ENCODE assay signal across 1 mouse cellular context in genomic region chr11:103068272-103068671, GRCm38 (mm10).
A peak's percentile ranks its signal among the peaks of the same experiment; 100 is the strongest.
TF ChIP-seq lines count a peak whose summit lies in the region.

No protein-coding gene starts in this region.

TF ChIP-seq in CH12.LX, 34 proteins besides CTCF, POLR2A, EP300 and RAD21:
- TF ChIP-seq UBTF (IDR thresholded peaks at IDR 0.05; ENCODE audit: low read depth, low read length), result 0 out of 2 replicates have a peak, but pooled peaks have one; percentile 18
- TF ChIP-seq MXI1 (IDR thresholded peaks at IDR 0.05; ENCODE audit: low read depth, low read length), result peak; percentile 16; the same call in 1 of the 2 replicates
- no peak; the same call in 1 of the 2 replicates for TF ChIP-seq POLR2AphosphoS2 (IDR thresholded peaks at IDR 0.05; ENCODE audit: low read depth, low read length)
- TF ChIP-seq ETS1 (conservative IDR thresholded peaks at IDR 0.05; ENCODE audit: low read depth, low read length), result peak; percentile 67
- TF ChIP-seq GABPA (IDR thresholded peaks at IDR 0.05; ENCODE audit: insufficient replicate concordance, low read depth, low read length), result no peak
- no peak for TF ChIP-seq NRF1 (IDR thresholded peaks at IDR 0.05; ENCODE audit: low read depth, low read length)
- TF ChIP-seq ZC3H11A (IDR thresholded peaks at IDR 0.05; ENCODE audit: low read depth, low read length), result no peak
- no peak for TF ChIP-seq MAFK (IDR thresholded peaks at IDR 0.05; ENCODE audit: insufficient replicate concordance, low read length)
- TF ChIP-seq JUN (IDR thresholded peaks at IDR 0.05; ENCODE audit: insufficient read depth, low read depth, low read length), result peak; percentile 48; the same call in 1 of the 2 replicates
- TF ChIP-seq E2F4 (IDR thresholded peaks at IDR 0.05; ENCODE audit: insufficient replicate concordance, low read depth, low read length), result no peak
- TF ChIP-seq MYC (IDR thresholded peaks at IDR 0.05; ENCODE audit: low read depth, low read length), result peak; percentile 84; the same call in 1 of the 2 replicates
- peak; percentile 52; the same call in 1 of the 2 replicates for TF ChIP-seq SIN3A (IDR thresholded peaks at IDR 0.05; ENCODE audit: low read length)
- no peak for TF ChIP-seq USF2 (conservative IDR thresholded peaks at IDR 0.05; ENCODE audit: low read depth, low read length)
- TF ChIP-seq ZKSCAN1 (IDR thresholded peaks at IDR 0.05; ENCODE audit: borderline replicate concordance, low read depth, low read length), result no peak
- 0 out of 2 replicates have a peak, but pooled peaks have one; percentile 70 for TF ChIP-seq RCOR1 (conservative IDR thresholded peaks at IDR 0.05; ENCODE audit: low read depth, low read length)
- no peak for TF ChIP-seq ELF1 (IDR thresholded peaks at IDR 0.05; ENCODE audit: low read depth, low read length)
- 0 out of 2 replicates have a peak, but pooled peaks have one; percentile 77 for TF ChIP-seq CHD1 (IDR thresholded peaks at IDR 0.05; ENCODE audit: low read depth, low read length)
- peak; percentile 78; the same call in 1 of the 2 replicates for TF ChIP-seq MEF2A (IDR thresholded peaks at IDR 0.05; ENCODE audit: borderline replicate concordance, low read depth, low read length)
- no peak for TF ChIP-seq PAX5 (IDR thresholded peaks at IDR 0.05; ENCODE audit: low read length)
- TF ChIP-seq USF1 (IDR thresholded peaks at IDR 0.05; ENCODE audit: low read depth, low read length), result no peak
- no peak; the same call in 1 of the 2 replicates for TF ChIP-seq JUND (conservative IDR thresholded peaks at IDR 0.05; ENCODE audit: low read depth, low read length)
- no peak for TF ChIP-seq TBP (conservative IDR thresholded peaks at IDR 0.05; ENCODE audit: low read depth, low read length)
- no peak; the same call in 1 of the 2 replicates for TF ChIP-seq ZNF384 (IDR thresholded peaks at IDR 0.05; ENCODE audit: low read depth, low read length)
- no peak for TF ChIP-seq MAX (IDR thresholded peaks at IDR 0.05; ENCODE audit: low read length)
- no peak; the same call in none of the 2 replicates for TF ChIP-seq SMC3 (IDR thresholded peaks at IDR 0.05; ENCODE audit: low read depth, low read length)
- TF ChIP-seq IRF4 (IDR thresholded peaks at IDR 0.05; ENCODE audit: low read depth, low read length), result peak; percentile 90
- TF ChIP-seq CHD2 (IDR thresholded peaks at IDR 0.05; ENCODE audit: low read length), result peak; percentile 63
- peak; percentile 76; the same call in 1 of the 2 replicates for TF ChIP-seq MAZ (IDR thresholded peaks at IDR 0.05; ENCODE audit: low read depth, low read length)
- no peak for TF ChIP-seq HCFC1 (IDR thresholded peaks at IDR 0.05; ENCODE audit: low read depth, low read length)
- TF ChIP-seq KAT2A (IDR thresholded peaks at IDR 0.05; ENCODE audit: insufficient replicate concordance, low read length), result no peak
- no peak for TF ChIP-seq NELFE (IDR thresholded peaks at IDR 0.05; ENCODE audit: low read depth, low read length)
- peak; percentile 23; the same call in 1 of the 2 replicates for TF ChIP-seq ZMIZ1 (IDR thresholded peaks at IDR 0.05; ENCODE audit: low read depth, low read length)
- TF ChIP-seq TCF12 (IDR thresholded peaks at IDR 0.05; ENCODE audit: low read depth, low read length), result peak; percentile 97
- peak; percentile 81 for TF ChIP-seq BHLHE40 (IDR thresholded peaks at IDR 0.05; ENCODE audit: low read depth, low read length)
